In genomic region chr16:31428675-31429470, GRCm38 (mm10) we compare ENCODE assay signal across 8 mouse cellular contexts. TPM values are rescaled to one million over a fixed set of nuclear protein-coding genes. Genes with fewer than 3 reads are reported as not detected.
DNase-seq lines count a peak whose midpoint lies in the region; ATAC-seq and TF ChIP-seq lines count a peak whose summit lies in the region.

No protein-coding gene starts in this region.

- peaks cover 15% of the 10 kb centered on the region for H3K27me3 ChIP-seq in forebrain, embryonic 13.5 days
- H3K27me3 ChIP-seq in hindbrain, embryonic 15.5 days: 0 out of 2 replicates have a peak, but pooled peaks cover 3% of the 10 kb centered on the region

- peak; percentile 77 for ATAC-seq in forebrain, embryonic 13.5 days
- ATAC-seq in hindbrain, embryonic 15.5 days (ENCODE audit: low FRiP score, low read depth): peak; percentile 67

- in situ Hi-C loops in ES-E14 (cut with MboI; ENCODE audit: low sequenced_read_pairs in 2 of 2, unreplicated experiment in 2 of 2): no loop called here

- under 1% methylated on average over 65 of the region's 65 CpGs for WGBS in forebrain, embryonic 13.5 days
- WGBS in hindbrain, embryonic 15.5 days: under 1% methylated on average over 65 of the region's 65 CpGs

- no peaks in the 10 kb centered on the region for H3K9me3 ChIP-seq in ES-E14 (ENCODE audit: control insufficient read depth, insufficient read depth, low read depth, low read length)
- no peaks in the 10 kb centered on the region for H3K9me3 ChIP-seq in forebrain, embryonic 13.5 days (replicated peaks)
- no peaks in the 10 kb centered on the region for H3K9me3 ChIP-seq in hindbrain, embryonic 15.5 days

- H3K36me3 ChIP-seq in ES-E14 (ENCODE audit: control insufficient read depth, insufficient read depth, low read length, poor library complexity, severe bottlenecking): no peaks in the 10 kb centered on the region
- H3K36me3 ChIP-seq in forebrain, embryonic 13.5 days (ENCODE audit: poor library complexity, severe bottlenecking): no peaks in the 10 kb centered on the region
- no peaks in the 10 kb centered on the region for H3K36me3 ChIP-seq in hindbrain, embryonic 15.5 days

- H3K27ac ChIP-seq in ES-E14 (ENCODE audit: insufficient read depth, low read depth, low read length, poor library complexity, severe bottlenecking): no peak overlapping the region
- no peak overlapping the region for H3K27ac ChIP-seq in brown adipose tissue, adult 24 weeks (replicated peaks; ENCODE audit: low read depth, low read length)
- H3K27ac ChIP-seq in forebrain, embryonic 13.5 days: peak overlapping the region; percentile 94
- H3K27ac ChIP-seq in hindbrain, embryonic 15.5 days (replicated peaks): peak overlapping the region; percentile 94

- no peak for DNase-seq in ES-E14 (ENCODE audit: low read depth, low spot score)
- peak; percentile 81 to 89 for DNase-seq in left cerebral cortex, adult 18-20 months (ENCODE audit: low spot score in 2 of 2)
- DNase-seq in lung, postnatal 25 days (ENCODE audit: low spot score): peak; percentile 16
- DNase-seq in right cerebral cortex, adult 18-20 months: peak; percentile 93
- DNase-seq in urinary bladder, postnatal 14 days (ENCODE audit: low spot score): peak; percentile 59

- peak overlapping the region; percentile 80 for H3K4me2 ChIP-seq in forebrain, embryonic 13.5 days
- H3K4me2 ChIP-seq in hindbrain, embryonic 15.5 days: peak overlapping the region; percentile 66

- peaks cover 0 to 6% of the 10 kb centered on the region in 2 experiments; a peak in 1 of 4 replicates for H3K4me1 ChIP-seq in ES-E14 (ENCODE audit: control insufficient read depth in 2 of 2, insufficient read depth in 2 of 2, low read length in 2 of 2, poor library complexity in 1 of 2)
- H3K4me1 ChIP-seq in brown adipose tissue, adult 24 weeks (ENCODE audit: control insufficient read depth, insufficient read depth, insufficient read length, low read length): no peaks in the 10 kb centered on the region
- peaks cover 26% of the 10 kb centered on the region for H3K4me1 ChIP-seq in forebrain, embryonic 13.5 days
- peaks cover 32% of the 10 kb centered on the region for H3K4me1 ChIP-seq in hindbrain, embryonic 15.5 days (replicated peaks)

- H3K4me3 ChIP-seq in ES-E14 (ENCODE audit: insufficient read depth in 1 of 2, low read depth in 1 of 2, low read length in 2 of 2, poor library complexity in 1 of 2, severe bottlenecking in 1 of 2): peak overlapping the region; percentile 68 to 81
- H3K4me3 ChIP-seq in brown adipose tissue, adult 24 weeks (ENCODE audit: insufficient read depth, low read depth, low read length): peak overlapping the region; percentile 54
- H3K4me3 ChIP-seq in forebrain, embryonic 13.5 days: peak overlapping the region; percentile 62
- peak overlapping the region; percentile 76 for H3K4me3 ChIP-seq in hindbrain, embryonic 15.5 days

- peak overlapping the region; percentile 37 for H3K9ac ChIP-seq in ES-E14 (ENCODE audit: insufficient read depth, low read depth, low read length, poor library complexity, severe bottlenecking)
- H3K9ac ChIP-seq in forebrain, embryonic 13.5 days: peak overlapping the region; percentile 87
- peak overlapping the region; percentile 87 for H3K9ac ChIP-seq in hindbrain, embryonic 15.5 days

TF ChIP-seq in ES-E14, 5 proteins besides CTCF, POLR2A, EP300 and RAD21:
- TF ChIP-seq MAFK (IDR thresholded peaks at IDR 0.05; ENCODE audit: insufficient read depth, low read depth, low read length) (no peak), ZNF384 (IDR thresholded peaks at IDR 0.05; ENCODE audit: low read depth, low read length) (no peak), HCFC1 (IDR thresholded peaks at IDR 0.05; ENCODE audit: borderline replicate concordance, insufficient read depth, low read length) (no peak), CHD2 (IDR thresholded peaks at IDR 0.05; ENCODE audit: low read depth, low read length) (no peak), ZC3H11A (IDR thresholded peaks at IDR 0.05; ENCODE audit: borderline replicate concordance, low read depth, low read length) (no peak)

RNA-seq across cellular contexts. Expression of gene Bdh1, which starts 6.8 kb away (rescaled TPM):
- 12.0 and 17.1 TPM in 2 replicates for total RNA-seq in ES-E14 (2012; rRNA removed)
- polyA plus RNA-seq in brown adipose tissue, adult 24 weeks (2012; ENCODE audit: insufficient read depth, insufficient read length, missing spikeins): not detected in 2 replicates
- 71.3 and 88.7 TPM in 2 replicates for polyA plus RNA-seq in forebrain, embryonic 13.5 days (2015; fragmentation: Nextera tagmentation; extraction: Ambion mirVana)
- polyA plus RNA-seq in hindbrain, embryonic 15.5 days (2015; fragmentation: Nextera tagmentation; extraction: Ambion mirVana): 123 and 125 TPM in 2 replicates
- 10 to 100 TPM; 91.8 to 98.9 TPM for total RNA-seq in left cerebral cortex, adult 18-20 months (2021)

Comparison
In these comparisons a context has a peak if more than half of its experiments do, and no peak if none do; other contexts are left out.
1. H3K27ac ChIP-seq: peak in forebrain, embryonic 13.5 days (single experiment) and hindbrain, embryonic 15.5 days (single experiment); none in ES-E14 (single experiment) and brown adipose tissue, adult 24 weeks (single experiment).
2. H3K9ac ChIP-seq: peak in every context shown above with its lines; median percentile 87 in forebrain, embryonic 13.5 days; 87 in hindbrain, embryonic 15.5 days; 37 in ES-E14.
3. RNA of gene Bdh1, which starts 6.8 kb away (polyA plus RNA-seq): 123 to 125 TPM in hindbrain, embryonic 15.5 days and 71.3 to 88.7 TPM in forebrain, embryonic 13.5 days; not detected in brown adipose tissue, adult 24 weeks; every median in the first group is over 10 times any median in the second.
4. Peak in every context shown above with its lines, with median percentiles within 50 percentile points of each other: H3K4me3 ChIP-seq.